Mouse (Mus musculus): ENCODE measurements at regions not wholly inside any gene's neighbourhood (a gene's known extent, or its start where the extent isn't known, plus 50 kb on each side); places are given as distances from the start of the nearest gene placed in this dataset.
A peak's percentile ranks its signal among the peaks of the same experiment; 100 is the strongest.

GRCm38 (mm10) chr7:95992033-95992516 is 179.0 kb upstream of the Tenm4 start:
- no peak overlapping the region for H3K9ac ChIP-seq (ENCODE audit: low read depth, low read length)
- H3K27ac ChIP-seq (ENCODE audit: low read length), result no peak overlapping the region
- WGBS, result 90% methylated on average over 3 of the region's 3 CpGs
- no peaks in the 10 kb centered on the region for H3K36me3 ChIP-seq (ENCODE audit: control insufficient read depth, insufficient read depth, low read length)
- H3K9me3 ChIP-seq (replicated peaks; ENCODE audit: control insufficient read depth, low read length, poor library complexity, severe bottlenecking), result no peaks in the 10 kb centered on the region
- no peak for ATAC-seq
- H3K4me2 ChIP-seq (ENCODE audit: low read length), result no peak overlapping the region
- H3K4me3 ChIP-seq (ENCODE audit: low read depth, low read length), result no peak overlapping the region
- no peaks in the 10 kb centered on the region; the same call in 1 of the 2 replicates for H3K27me3 ChIP-seq (ENCODE audit: control insufficient read depth, insufficient read depth, low read depth, low read length)
- H3K4me1 ChIP-seq (ENCODE audit: control insufficient read depth, insufficient read depth, low read length), result no peaks in the 10 kb centered on the region

- no peak for ATAC-seq
- H3K9me3 ChIP-seq (replicated peaks; ENCODE audit: control insufficient read depth, low read length, poor library complexity, severe bottlenecking), result no peaks in the 10 kb centered on the region
- H3K9ac ChIP-seq (ENCODE audit: low read depth, low read length), result no peak overlapping the region
- no peak overlapping the region for H3K4me3 ChIP-seq (ENCODE audit: low read depth, low read length)
- H3K27me3 ChIP-seq (ENCODE audit: control insufficient read depth, insufficient read depth, low read depth, low read length), result no peaks in the 10 kb centered on the region; the same call in 1 of the 2 replicates
- no peaks in the 10 kb centered on the region for H3K36me3 ChIP-seq (ENCODE audit: control insufficient read depth, insufficient read depth, low read length)
- no peak overlapping the region for H3K4me2 ChIP-seq (ENCODE audit: low read length)
- WGBS, result 85% methylated on average over 3 of the region's 3 CpGs
- H3K27ac ChIP-seq (ENCODE audit: low read length), result no peak overlapping the region
- H3K4me1 ChIP-seq (ENCODE audit: control insufficient read depth, insufficient read depth, low read length), result no peaks in the 10 kb centered on the region
Observed at GRCm38 (mm10) chr7:95992521-95992920, 178.5 kb upstream of the Tenm4 start.

- Histone ChIP-seq H3K27me3 (ENCODE audit: control insufficient read depth, insufficient read depth, low read depth, low read length) (no peaks in the 10 kb centered on the region; the same call in 1 of the 2 replicates), H3K4me1 (ENCODE audit: control insufficient read depth, insufficient read depth, low read length) (no peaks in the 10 kb centered on the region), H3K9ac (ENCODE audit: low read depth, low read length) (no peak overlapping the region), H3K27ac (ENCODE audit: low read length) (no peak overlapping the region), H3K9me3 (replicated peaks; ENCODE audit: control insufficient read depth, low read length, poor library complexity, severe bottlenecking) (no peaks in the 10 kb centered on the region), H3K4me2 (ENCODE audit: low read length) (no peak overlapping the region), H3K36me3 (ENCODE audit: control insufficient read depth, insufficient read depth, low read length) (no peaks in the 10 kb centered on the region), H3K4me3 (ENCODE audit: low read depth, low read length) (no peak overlapping the region)
- WGBS, result 77% methylated on average over 3 of the region's 3 CpGs
- ATAC-seq, result no peak
Observed at GRCm38 (mm10) chr7:95997190-95997589, 173.9 kb upstream of the Tenm4 start.

GRCm38 (mm10) chr7:95999189-95999588 is 171.9 kb upstream of the Tenm4 start:
- Histone ChIP-seq H3K4me1 (ENCODE audit: control insufficient read depth, insufficient read depth, low read length) (no peaks in the 10 kb centered on the region), H3K36me3 (ENCODE audit: control insufficient read depth, insufficient read depth, low read length) (no peaks in the 10 kb centered on the region), H3K4me3 (ENCODE audit: low read depth, low read length) (no peak overlapping the region), H3K27me3 (ENCODE audit: control insufficient read depth, insufficient read depth, low read depth, low read length) (no peaks in the 10 kb centered on the region; the same call in 1 of the 2 replicates), H3K27ac (ENCODE audit: low read length) (no peak overlapping the region), H3K9me3 (replicated peaks; ENCODE audit: control insufficient read depth, low read length, poor library complexity, severe bottlenecking) (no peaks in the 10 kb centered on the region), H3K9ac (ENCODE audit: low read depth, low read length) (no peak overlapping the region), H3K4me2 (ENCODE audit: low read length) (no peak overlapping the region)
- 27% methylated on average over 4 of the region's 4 CpGs for WGBS
- no peak for ATAC-seq

GRCm38 (mm10) chr7:96002401-96002800 is 168.6 kb upstream of the Tenm4 start:
- WGBS, result 64% methylated on average over 5 of the region's 5 CpGs
- H3K4me3 ChIP-seq (ENCODE audit: low read depth, low read length), result no peak overlapping the region
- H3K27ac ChIP-seq (ENCODE audit: low read length), result no peak overlapping the region
- no peaks in the 10 kb centered on the region for H3K27me3 ChIP-seq (ENCODE audit: control insufficient read depth, insufficient read depth, low read depth, low read length)
- H3K4me1 ChIP-seq (ENCODE audit: control insufficient read depth, insufficient read depth, low read length), result no peaks in the 10 kb centered on the region
- H3K36me3 ChIP-seq (ENCODE audit: control insufficient read depth, insufficient read depth, low read length), result no peaks in the 10 kb centered on the region
- peak; percentile 36; the same call in 1 of the 2 replicates for ATAC-seq
- no peaks in the 10 kb centered on the region for H3K9me3 ChIP-seq (replicated peaks; ENCODE audit: control insufficient read depth, low read length, poor library complexity, severe bottlenecking)
- H3K4me2 ChIP-seq (ENCODE audit: low read length), result no peak overlapping the region
- no peak overlapping the region for H3K9ac ChIP-seq (ENCODE audit: low read depth, low read length)

- H3K27ac ChIP-seq (ENCODE audit: low read length), result no peak overlapping the region
- WGBS, result 92% methylated on average over 2 of the region's 2 CpGs
- H3K9me3 ChIP-seq (replicated peaks; ENCODE audit: control insufficient read depth, low read length, poor library complexity, severe bottlenecking), result no peaks in the 10 kb centered on the region
- ATAC-seq, result no peak
- H3K9ac ChIP-seq (ENCODE audit: low read depth, low read length), result no peak overlapping the region
- no peak overlapping the region for H3K4me2 ChIP-seq (ENCODE audit: low read length)
- no peaks in the 10 kb centered on the region for H3K4me1 ChIP-seq (ENCODE audit: control insufficient read depth, insufficient read depth, low read length)
- no peaks in the 10 kb centered on the region for H3K36me3 ChIP-seq (ENCODE audit: control insufficient read depth, insufficient read depth, low read length)
- H3K27me3 ChIP-seq (ENCODE audit: control insufficient read depth, insufficient read depth, low read depth, low read length), result no peaks in the 10 kb centered on the region
- H3K4me3 ChIP-seq (ENCODE audit: low read depth, low read length), result no peak overlapping the region
Observed at GRCm38 (mm10) chr7:96006299-96006698, 164.7 kb upstream of the Tenm4 start.

GRCm38 (mm10) chr7:96013008-96013407 is 158.0 kb upstream of the Tenm4 start:
- H3K9ac ChIP-seq (ENCODE audit: low read depth, low read length), result no peak overlapping the region
- H3K4me1 ChIP-seq (ENCODE audit: control insufficient read depth, insufficient read depth, low read length), result no peaks in the 10 kb centered on the region
- H3K27me3 ChIP-seq (ENCODE audit: control insufficient read depth, insufficient read depth, low read depth, low read length), result no peaks in the 10 kb centered on the region
- no peak overlapping the region for H3K4me2 ChIP-seq (ENCODE audit: low read length)
- 81% methylated on average over 5 of the region's 5 CpGs for WGBS
- H3K4me3 ChIP-seq (ENCODE audit: low read depth, low read length), result no peak overlapping the region
- H3K27ac ChIP-seq (ENCODE audit: low read length), result no peak overlapping the region
- no peaks in the 10 kb centered on the region for H3K9me3 ChIP-seq (replicated peaks; ENCODE audit: control insufficient read depth, low read length, poor library complexity, severe bottlenecking)
- no peak for ATAC-seq
- H3K36me3 ChIP-seq (ENCODE audit: control insufficient read depth, insufficient read depth, low read length), result no peaks in the 10 kb centered on the region

GRCm38 (mm10) chr7:96017112-96017884 is 153.7 kb upstream of the Tenm4 start:
- Histone ChIP-seq H3K9me3 (replicated peaks; ENCODE audit: control insufficient read depth, low read length, poor library complexity, severe bottlenecking) (no peaks in the 10 kb centered on the region), H3K4me2 (ENCODE audit: low read length) (no peak overlapping the region), H3K27ac (ENCODE audit: low read length) (no peak overlapping the region), H3K4me1 (ENCODE audit: control insufficient read depth, insufficient read depth, low read length) (no peaks in the 10 kb centered on the region), H3K27me3 (ENCODE audit: control insufficient read depth, insufficient read depth, low read depth, low read length) (no peaks in the 10 kb centered on the region; the same call in 1 of the 2 replicates), H3K9ac (ENCODE audit: low read depth, low read length) (no peak overlapping the region), H3K36me3 (ENCODE audit: control insufficient read depth, insufficient read depth, low read length) (no peaks in the 10 kb centered on the region), H3K4me3 (ENCODE audit: low read depth, low read length) (no peak overlapping the region)
- ATAC-seq, result no peak
- 85% methylated on average over 6 of the region's 6 CpGs for WGBS

- Histone ChIP-seq H3K27ac (ENCODE audit: low read length) (no peak overlapping the region), H3K9me3 (replicated peaks; ENCODE audit: control insufficient read depth, low read length, poor library complexity, severe bottlenecking) (no peaks in the 10 kb centered on the region), H3K27me3 (ENCODE audit: control insufficient read depth, insufficient read depth, low read depth, low read length) (no peaks in the 10 kb centered on the region; the same call in 1 of the 2 replicates), H3K36me3 (ENCODE audit: control insufficient read depth, insufficient read depth, low read length) (no peaks in the 10 kb centered on the region), H3K4me3 (ENCODE audit: low read depth, low read length) (no peak overlapping the region), H3K9ac (ENCODE audit: low read depth, low read length) (no peak overlapping the region), H3K4me2 (ENCODE audit: low read length) (no peak overlapping the region), H3K4me1 (ENCODE audit: control insufficient read depth, insufficient read depth, low read length) (no peaks in the 10 kb centered on the region)
- 96% methylated on average over 3 of the region's 3 CpGs for WGBS
- no peak for ATAC-seq
Observed at GRCm38 (mm10) chr7:96024048-96024447, 147.0 kb upstream of the Tenm4 start.

Data from midbrain, embryonic 16.5 days (tissue).